Mouse (Mus musculus) frontal cortex, adult (tissue): ENCODE results near the gene Gm12248.

ENCODE experiments used
- ATAC-seq: cut with Nextera tagmentation; 2 replicates; pipeline ENCODE4 v1.9.2; 2017; ENCODE audit warnings: mild to moderate bottlenecking, moderate library complexity, mixed read lengths; ENCODE audit not compliant: low TSS enrichment

The Gm12248 gene

DNA sequence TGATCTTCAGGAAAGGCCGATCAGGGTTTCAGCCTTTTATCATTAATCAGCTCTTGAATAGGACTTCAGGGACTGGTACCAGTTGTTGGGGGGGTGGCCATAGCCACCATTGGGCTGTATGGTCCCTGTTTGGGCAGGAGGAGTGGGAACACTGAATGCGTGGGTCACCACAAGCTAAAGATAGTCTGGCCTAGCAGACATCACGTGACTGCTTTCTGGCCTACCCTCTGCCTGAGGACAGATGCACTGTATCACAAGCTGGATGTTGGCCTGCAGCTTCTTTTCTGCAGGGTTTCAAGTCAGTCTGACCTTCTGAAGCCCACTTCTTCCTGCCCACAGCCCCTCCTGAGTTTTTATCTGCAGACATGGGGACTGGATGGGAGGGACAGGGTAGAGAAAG lies 59.3 kb downstream of the Gm12248 start:
- ATAC-seq, result peak; percentile 44; the same call in 1 of the 2 replicates

DNA sequence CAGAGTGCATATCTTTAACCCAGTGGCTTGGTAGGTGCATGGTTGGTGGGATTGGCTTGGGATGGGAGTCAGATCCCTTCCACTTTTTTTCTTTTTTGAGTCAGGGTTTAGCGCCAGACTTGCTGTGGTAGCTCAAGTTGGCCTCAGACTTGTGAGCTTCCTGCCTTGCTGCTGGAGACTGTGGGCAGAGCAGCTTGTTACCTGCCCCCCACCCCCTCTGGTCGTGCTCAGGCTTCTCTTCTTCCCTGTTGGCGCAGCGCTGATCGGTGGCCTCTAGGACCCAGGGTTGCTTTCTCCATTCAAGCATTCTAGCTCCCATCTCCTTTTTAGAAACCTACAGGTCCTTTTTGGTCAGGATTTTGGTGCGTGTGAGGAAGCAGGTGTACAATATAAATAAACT lies 61.8 kb downstream of the Gm12248 start:
- no peak for ATAC-seq

- no peak for ATAC-seq
Observed at GRCm38 (mm10) chr11:58029869-58030268, 63.1 kb downstream of the Gm12248 start.

DNA sequence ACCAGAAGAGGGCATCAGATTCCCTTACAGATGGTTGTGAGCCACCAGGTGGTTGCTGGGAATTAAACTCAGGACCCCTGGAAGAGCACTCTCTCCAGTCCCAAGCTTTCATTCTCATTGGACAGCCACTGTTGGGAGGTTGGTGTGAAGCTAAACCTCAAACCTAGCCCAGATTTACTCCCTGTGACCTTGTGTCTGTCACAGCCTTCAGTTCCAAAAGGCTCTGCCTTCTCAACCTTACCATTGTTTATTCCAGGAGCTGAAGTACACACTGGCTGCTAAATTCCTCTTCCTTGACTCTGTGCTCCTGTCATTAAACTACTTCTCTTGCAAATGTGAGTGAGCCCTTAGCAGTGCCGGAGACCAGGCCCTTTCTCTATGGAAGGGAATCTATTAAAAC lies 64.0 kb downstream of the Gm12248 start:
- ATAC-seq, result no peak

GRCm38 (mm10) chr11:58026860-58027259 lies 66.1 kb downstream of the Gm12248 start:
- ATAC-seq, result no peak

DNA sequence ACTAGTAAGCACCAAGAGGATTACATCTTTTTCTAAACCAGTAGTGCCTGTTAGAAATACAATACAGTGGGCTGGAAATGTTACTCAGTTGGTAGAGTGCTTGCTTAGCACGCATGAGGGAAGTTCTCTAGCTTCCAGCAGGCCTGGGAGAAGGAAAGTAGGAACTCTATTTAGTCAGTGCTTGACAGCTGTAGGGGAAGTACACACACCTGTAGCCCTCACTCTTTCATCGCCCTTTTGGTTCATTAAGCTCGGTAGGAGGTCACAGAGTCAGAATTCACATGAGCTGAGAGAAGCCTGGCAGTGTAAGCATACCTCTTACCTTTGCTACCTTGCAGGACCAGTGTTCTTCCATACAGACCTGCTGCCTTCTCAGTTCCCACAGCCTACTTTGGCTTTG lies 66.6 kb downstream of the Gm12248 start:
- no peak for ATAC-seq

DNA sequence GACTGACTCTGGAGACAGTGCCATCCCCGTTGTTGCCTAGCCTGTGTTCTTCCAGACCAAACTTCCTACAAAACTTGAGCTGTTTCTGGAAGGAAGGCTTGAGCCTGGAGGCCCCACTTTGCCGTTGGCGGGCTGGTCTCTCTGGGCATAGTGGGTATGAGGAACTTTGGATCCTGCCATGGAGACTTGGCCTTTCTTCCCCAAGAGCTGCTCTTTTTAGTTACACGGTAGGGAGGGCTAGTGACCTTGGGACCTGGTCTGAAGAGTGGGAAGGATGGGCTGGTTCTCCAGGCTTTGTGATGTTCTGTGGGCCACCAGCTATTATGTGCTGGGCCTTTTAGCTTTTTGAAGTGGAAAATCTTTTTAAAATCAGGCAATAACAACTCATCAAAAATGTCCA lies 67.1 kb downstream of the Gm12248 start:
- no peak for ATAC-seq

- ATAC-seq, result peak; percentile 69
Observed at GRCm38 (mm10) chr11:58024671-58025070, 68.3 kb downstream of the Gm12248 start.

DNA sequence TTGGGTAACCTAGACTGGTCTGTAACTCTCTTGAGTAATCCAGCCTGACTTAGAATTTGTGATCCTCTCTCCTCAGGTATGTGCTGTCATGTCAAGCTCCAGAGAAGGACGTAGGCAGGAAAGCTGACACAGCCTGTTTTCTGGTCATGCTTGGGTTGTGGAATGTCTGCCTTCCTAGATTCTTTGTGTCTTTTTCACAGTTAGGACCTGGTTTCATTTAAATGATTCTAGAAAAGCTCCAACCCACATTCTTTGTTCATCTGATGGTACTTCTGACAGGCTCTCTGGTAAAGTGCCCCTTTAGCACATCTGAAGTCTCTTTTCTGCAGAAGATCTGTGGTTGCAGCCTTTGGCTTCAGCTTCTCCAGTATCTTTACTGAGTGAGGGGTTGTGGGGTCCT lies 68.7 kb downstream of the Gm12248 start:
- ATAC-seq, result no peak

DNA sequence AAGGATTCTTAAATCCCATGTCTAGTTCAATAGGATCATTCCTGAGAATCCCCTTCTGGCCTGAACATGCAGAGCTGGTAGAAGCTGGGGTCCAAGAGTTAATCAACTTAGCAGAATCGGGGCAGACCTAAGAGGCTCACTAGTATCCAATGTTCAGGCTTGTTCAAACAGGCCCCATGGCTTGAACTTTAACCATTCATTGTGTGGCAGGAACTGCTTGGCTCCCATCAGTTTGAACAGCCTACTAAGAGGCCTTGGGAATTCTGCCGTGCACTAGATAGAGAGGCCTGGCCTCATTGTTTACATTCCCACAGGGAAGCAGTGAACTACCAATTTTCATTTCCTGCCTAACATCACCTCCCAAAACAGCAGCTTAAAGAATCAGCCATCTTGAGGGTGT lies 71.3 kb downstream of the Gm12248 start:
- ATAC-seq, result no peak

DNA sequence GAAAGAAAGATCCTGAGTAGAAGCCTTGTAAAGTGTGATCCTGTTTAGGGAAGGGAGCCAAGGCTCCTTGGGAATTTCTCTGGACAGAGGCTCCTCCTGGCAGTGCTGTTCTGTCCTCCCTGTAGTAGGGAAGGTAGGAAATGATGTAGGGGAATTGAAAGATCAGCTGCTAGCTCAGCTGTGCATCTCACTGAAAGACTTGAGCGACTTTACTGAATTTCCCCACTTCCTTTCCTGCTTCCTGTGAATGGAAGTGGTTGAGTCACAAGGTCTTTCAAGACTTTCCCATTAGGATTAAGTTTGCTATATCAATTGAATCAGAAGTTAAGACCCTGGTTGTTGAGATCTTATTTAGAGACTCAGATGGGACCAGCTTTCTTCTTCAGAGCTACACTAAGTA lies 71.8 kb downstream of the Gm12248 start:
- ATAC-seq, result no peak

- no peak for ATAC-seq
Observed at GRCm38 (mm10) chr11:58018701-58019100, 74.2 kb downstream of the Gm12248 start.

DNA sequence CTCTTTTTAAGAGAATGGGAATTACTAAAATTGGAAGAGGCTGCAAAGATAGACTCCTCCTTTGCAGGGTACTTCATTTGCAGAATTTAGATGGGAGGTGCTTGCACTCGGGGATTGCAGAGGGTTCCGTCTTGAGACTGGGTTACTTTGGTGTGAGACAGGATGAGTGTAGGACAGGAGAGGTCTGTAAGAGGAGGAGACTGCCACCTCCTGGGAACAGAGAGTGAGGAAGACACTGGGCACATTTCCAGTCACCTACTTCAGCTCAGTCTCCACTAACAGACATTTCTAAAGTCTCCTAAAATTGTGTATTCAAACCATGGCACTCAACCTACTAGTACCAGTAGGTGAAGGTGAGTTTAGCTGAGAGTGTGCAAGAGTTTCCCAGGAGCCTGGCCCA lies 74.6 kb downstream of the Gm12248 start:
- ATAC-seq, result peak; percentile 86

DNA sequence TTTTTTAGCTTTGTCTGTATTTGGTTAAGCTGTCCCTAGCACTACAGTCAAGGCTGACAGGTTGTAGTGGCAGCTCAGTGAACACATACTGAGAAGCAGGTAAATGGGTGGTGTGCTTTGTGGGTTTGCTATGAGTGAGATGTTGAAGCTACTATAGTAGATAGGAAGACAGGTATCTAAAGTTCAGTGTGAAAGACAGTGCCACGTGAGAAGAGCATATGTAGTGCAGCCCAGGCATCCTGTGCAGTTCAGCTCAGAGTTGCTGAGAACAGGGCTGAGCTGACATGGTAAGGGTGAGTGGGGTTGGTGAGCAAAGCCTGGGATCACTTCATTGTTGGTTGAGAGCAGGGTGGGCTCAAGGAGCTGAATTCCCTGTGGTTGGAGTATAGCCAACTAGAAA lies 75.5 kb downstream of the Gm12248 start:
- no peak for ATAC-seq

DNA sequence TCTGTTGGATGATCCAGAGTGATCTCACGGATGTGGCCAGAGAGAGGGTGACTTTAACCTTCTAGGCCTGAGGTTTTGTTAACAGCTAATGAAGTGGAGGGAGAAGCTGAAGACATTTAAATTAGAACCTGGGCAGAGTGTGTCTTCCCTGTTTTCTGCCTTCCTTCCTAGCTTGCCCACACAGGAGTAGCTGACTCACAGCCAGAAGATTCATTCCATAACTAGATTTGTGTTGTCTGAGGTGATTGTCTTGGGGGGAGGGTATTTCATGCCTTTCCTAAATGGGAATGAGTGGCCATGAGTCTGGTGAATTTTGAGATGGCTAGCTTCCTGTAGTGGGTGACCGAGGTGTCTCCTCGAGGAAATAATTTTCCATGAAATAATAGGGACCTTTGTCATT lies 76.6 kb downstream of the Gm12248 start:
- peak; percentile 45 for ATAC-seq

- ATAC-seq, result no peak
Observed at GRCm38 (mm10) chr11:58015339-58015738, 77.6 kb downstream of the Gm12248 start.

GRCm38 (mm10) chr11:58014604-58015003 lies 78.3 kb downstream of the Gm12248 start:
- ATAC-seq, result no peak
